Mouse (Mus musculus): ENCODE measurements at regions not wholly inside any gene's neighbourhood (a gene's known extent, or its start where the extent isn't known, plus 50 kb on each side); places are given as distances from the start of the nearest gene placed in this dataset.

DNA sequence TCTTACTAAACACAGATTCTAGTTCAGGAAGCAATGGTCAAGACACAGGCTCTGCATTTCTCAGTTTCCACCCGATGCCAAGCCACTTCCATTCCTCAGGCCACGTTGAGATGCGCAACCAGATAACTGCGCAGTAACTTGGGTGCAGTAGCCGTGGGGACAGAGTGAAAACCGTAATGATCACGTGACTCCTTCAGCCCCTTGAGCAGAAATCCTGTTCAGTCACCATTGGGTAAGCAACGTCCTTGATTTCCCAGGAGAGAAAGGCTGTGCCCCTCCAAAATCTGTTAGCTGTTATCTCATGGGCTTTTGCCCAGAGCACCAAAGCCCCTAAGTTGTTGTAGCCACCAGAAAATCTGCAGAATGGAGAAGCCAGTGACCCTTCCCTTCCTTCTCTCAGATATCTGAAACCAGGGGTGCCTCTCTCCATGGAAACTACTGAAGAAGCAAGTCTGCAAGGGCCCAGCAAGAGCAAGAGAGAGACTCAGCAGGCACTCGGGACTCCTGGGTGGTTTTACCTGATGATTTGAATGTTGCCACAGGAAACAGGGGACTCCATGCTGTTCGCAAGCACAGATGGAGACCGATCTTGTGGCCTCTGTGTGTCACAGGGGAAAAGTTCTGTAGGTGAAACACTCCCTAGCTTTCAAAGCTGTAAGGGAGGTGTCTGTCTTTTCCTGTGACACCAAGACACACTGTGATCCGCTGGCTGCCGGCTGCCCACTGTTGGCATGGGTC is 126.7 kb downstream of the Lmo4 start:
- DNase-seq (ENCODE audit: low spot score), result no peak

DNA sequence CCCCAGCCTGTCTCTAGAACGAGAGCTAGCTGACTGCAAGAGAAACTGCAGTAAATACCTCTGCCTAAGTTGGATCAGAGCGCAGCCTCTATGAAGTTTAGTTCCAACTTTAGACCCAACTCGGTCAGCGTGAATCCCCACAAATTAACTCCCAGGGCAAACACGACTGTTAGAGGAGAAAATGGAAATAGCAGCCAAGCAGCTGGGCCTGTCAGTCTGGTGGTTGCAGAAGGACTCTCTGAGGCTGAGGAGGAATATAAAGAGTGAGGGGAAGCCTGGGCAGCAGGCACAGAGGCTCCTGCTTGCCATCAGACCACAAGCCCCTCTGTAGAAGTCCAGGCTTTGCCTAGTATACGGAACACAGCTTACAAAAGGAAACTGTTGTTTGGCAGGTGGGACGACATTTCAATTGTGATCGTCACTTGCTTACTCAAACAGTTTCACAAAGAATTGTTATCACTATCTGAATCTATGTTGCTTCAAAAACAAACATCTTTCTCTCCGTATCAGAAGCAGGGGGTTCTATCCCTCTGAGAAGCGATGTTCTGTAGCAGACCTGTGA is 135.0 kb downstream of the Lmo4 start:
- DNase-seq (ENCODE audit: low spot score), result no peak

DNA sequence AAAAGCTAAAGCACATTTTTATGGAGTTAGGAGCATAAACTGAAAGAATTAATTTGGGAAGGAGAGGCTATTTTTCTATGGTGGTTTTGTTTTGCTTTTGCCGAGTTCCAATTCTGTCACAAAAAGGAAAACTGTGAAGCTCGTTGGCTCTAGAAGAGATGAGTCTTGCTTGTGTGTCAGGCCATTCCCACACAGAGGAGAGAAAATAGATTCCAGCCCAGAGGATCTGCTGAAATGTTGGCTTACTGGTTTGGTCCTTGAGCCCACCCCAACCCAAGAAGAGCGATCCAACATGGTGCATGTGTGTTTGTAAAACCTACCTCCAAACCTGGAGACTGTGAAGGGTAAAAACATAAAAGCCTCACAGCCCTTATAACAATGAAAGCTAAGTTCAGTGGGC is 138.0 kb downstream of the Lmo4 start:
- no peak for DNase-seq (ENCODE audit: low spot score)

DNA sequence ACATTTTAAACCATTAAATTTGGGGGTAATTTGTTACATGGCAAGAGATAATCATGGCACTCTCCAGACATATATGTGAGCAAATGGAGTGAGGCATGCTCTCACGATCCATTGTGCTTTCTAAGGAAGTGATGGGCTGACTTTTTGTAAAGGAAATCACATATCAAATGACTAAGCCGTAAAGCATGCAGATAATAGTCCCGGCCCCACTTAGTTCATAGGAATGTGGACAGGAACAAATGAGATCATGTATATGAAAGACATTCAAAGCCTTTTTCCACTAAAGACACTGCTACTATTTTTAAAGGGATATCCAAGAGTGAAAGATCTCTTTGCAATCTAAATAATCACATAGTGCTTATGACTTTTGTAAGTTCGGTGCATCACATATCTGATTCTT is 146.9 kb downstream of the Lmo4 start:
- no peak for DNase-seq (ENCODE audit: low spot score)

DNA sequence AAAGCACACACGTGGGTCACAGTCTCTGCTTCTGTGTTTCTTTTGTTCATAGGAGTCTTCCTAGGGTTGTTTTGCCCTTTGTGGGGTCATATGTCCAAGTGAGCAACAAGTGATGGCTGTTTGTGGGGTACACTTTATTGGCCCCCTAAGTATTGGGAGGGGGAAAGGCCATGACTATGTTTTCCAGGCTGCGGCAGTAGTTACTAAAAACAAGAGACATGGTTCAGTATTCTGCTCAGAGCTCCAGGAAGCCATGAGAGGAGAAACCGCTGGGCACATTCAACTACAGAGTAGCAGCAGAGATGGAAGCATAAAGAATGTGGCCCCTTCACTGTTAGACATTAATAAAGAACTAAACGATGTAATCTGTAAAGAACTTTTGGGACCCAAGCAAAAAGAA is 154.7 kb downstream of the Lmo4 start:
- DNase-seq (ENCODE audit: low spot score), result no peak

DNA sequence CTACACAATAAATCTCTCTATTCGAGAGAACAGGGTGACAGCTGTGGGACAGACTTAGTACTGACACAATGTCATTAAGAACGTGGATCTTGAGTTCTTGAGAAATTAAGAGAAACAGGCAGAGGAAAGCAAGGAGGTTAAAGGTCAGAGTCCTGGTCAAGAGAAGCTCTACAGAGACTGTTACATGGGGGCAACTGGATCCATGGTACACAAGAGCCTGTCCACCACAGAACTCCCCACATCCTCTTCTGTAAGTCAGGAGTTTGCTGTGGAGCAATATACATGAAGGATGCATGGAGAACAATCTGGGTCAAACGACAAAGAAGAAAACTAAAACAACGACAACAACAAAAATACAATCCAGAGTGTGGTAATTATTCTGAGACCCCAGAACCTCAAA is 155.8 kb downstream of the Lmo4 start:
- no peak for DNase-seq (ENCODE audit: low spot score)

DNA sequence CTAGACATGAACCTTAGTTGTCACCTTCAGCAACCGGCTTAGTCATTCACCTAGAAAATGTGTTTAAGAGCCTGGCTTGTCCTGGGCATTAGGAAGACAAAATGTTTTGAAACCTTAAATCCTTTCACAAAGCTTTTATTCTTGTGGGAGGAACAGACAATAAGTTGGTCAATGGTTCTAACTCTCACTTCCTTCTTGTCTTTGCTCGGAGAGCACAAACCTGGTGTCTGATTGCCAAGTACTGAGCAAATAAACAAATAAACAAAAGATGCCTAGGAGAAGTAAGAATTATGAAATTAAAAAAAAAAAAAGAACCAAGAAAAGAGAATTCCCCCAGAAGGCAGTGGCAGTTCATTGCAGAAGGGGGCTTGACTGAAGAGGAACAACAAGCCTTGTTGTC is 160.7 kb downstream of the Lmo4 start:
- DNase-seq (ENCODE audit: low spot score), result no peak

DNA sequence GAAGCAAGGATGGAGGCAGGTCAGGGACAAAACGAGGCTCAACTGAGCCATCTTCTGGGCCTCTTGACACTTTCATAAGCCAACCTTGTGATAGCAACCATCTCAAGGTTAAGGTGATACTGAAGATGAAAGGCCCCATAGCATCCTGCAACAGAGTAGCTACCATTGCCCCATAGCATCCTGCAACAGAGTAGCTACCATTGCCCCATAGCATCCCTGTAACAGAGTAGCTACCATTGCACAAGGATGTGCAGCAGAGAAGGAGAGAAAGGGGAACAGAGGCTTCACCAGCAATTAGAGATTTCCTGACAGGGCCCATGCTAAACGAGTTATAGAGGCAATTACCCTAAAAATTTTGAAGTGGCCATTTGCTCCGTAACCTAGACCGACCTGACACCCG is 163.2 kb downstream of the Lmo4 start:
- no peak for DNase-seq (ENCODE audit: low spot score)

DNA sequence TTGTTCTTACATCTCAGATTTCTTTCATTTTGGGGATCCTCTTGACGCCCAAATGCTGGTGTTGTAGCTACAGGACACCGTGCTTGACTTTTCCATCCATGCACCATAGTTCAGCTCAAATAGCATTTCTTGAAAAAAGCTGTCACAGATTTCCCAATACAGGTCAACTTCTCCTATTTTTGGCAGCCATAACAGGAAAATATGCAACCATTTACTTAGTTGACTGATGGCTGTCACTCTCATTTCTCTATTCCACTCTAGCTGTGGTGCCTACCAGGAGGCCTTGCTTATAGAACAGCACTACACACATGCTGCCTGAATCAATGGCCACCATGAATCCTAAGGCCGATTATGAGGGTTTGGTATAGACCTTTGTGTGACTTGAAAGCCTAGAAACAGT is 165.5 kb downstream of the Lmo4 start:
- no peak for DNase-seq (ENCODE audit: low spot score)

DNA sequence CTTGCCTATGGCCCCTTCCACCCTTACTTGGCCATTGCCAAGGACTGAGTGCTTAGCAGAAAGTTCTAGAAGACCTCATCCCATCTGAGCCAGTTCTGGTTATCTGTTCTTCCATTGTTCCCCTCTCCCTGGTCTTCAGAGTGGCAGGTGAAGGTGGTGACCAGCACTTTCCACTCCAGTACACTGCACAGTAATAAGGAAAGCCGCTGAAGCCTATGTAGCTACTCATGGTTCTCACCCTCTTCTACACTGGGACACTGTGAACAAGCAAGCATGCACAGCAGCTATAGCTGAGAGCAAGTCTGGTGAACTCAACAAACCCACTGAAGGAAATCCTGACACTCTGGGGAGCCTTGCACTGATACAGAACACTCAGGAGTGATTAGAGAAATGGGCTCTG is 175.4 kb downstream of the Lmo4 start:
- DNase-seq (ENCODE audit: low spot score), result no peak

DNA sequence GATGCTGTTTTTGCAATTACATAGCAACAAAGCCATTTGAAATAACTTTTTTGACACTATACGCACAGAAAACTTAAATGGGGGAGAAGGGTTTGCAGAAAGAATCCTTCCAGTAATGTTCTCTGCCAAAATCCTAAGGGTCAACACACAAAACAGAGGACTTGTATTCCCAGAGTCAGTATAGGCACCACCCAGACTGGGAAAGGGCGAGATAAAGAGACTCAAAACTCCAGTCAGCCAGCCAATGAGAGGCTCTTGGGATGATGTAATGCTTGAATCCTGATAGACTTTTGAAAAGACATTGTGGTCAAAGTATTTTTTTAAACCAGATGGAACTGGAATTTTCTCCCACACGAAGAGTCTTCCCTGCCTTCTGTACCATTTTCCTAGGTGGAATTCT is 175.9 kb downstream of the Lmo4 start:
- DNase-seq (ENCODE audit: low spot score), result no peak

DNA sequence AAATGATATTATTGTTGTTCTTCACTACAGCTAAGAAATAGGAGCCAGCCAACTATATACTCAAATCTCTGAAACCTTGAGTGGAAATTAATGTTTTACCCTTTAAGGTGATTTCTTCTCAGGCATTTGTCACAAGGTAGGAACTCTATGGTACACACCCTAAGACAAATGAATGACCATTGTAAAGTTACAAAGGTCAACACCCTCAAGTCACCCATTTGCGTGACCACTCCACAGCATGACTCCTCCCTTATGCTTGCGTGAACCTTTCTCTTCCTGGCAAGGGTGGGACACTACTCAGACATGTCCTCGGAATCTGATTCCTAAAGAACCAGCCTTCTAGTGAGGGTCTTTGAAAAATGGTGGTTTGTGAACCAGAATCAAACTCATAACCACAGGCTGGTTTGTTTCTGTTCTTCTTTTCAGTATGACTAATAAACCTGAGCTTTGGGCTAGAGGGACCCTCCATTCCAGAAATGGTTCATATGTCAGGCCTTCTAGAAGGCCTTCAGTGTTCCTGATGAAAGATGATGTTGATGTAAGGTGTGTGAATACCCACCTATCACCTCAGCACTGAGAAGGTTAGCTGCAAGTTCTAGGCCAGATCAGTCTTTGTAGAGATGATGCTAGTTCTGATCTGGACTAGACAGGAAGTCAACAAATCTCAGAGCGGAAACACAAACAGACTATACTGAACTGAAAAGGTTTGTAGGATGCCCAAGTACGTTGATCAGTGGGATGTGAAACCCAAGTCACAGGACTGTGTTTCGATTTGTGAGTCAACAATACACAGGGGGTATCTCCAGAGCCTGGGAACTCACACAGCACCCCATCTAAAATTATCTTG is 177.7 kb downstream of the Lmo4 start:
- DNase-seq (ENCODE audit: low spot score), result no peak

DNA sequence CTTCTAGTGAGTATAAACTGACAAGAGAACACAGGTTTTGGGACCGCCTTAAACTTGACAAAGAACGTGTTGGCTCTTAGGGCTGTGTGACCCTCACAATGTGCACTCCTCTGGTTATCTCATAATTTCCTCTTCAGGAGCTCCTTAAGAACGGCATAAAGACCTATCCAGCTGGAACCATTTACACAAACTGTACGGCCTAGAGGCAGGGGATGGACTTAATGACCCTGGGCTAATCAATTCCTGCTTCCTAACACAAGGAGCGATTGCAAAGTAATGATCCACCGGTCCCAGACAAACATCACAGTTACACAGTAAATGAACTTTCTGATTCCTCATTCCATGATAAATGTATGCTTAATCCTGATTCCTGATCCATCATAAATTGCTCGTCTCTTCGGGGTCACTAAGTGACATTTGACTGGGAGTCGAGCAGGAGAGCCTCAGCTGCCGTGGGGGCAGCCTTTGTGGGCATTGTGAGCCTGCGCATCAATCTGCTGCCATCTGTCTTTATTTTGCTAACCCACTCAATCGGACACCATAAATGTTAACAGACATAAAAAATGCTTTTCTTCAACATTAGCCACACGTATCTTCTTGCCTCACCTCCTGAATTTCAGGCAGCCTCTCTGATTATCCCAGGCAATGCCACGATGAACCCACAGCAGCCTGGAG is 179.4 kb downstream of the Lmo4 start:
- no peak for DNase-seq (ENCODE audit: low spot score)

DNA sequence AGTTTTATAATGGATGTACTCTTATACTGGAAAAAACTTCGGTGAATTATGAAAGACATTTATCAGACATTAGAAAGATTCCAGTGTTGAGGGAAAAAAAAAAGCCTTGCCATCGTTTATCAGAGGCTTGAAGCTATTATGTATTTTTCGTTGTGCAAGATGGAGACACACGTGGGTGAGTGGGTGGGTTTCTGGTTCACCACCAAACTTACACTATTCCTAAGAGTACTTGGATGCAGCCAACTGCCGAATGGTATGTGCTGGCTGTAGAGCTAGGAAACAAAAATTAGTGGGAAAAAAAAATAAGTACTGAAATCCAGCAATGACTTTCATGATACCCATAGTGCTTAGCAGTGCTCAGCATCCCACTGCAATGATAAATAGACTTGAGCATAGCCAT is 180.8 kb downstream of the Lmo4 start:
- DNase-seq (ENCODE audit: low spot score), result no peak

DNA sequence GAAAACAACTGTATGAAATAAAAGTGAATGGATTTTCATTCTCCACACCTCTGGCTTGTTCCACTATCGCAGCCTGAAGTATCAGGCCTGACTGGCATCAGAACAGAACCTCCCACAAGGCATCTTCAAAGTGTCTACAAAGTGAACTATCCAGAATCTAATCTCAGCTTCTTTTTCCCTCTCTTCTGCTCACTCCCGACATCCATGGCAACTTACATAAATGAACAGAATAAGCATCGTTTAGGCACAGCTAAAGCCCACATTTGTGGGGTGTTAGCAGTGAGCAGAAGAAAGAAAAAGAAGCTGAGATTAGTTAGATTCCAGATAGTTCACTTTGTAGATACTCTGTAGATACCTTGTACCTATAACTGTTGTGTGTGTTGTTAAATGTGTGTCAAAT is 182.0 kb downstream of the Lmo4 start:
- no peak for DNase-seq (ENCODE audit: low spot score)

DNA sequence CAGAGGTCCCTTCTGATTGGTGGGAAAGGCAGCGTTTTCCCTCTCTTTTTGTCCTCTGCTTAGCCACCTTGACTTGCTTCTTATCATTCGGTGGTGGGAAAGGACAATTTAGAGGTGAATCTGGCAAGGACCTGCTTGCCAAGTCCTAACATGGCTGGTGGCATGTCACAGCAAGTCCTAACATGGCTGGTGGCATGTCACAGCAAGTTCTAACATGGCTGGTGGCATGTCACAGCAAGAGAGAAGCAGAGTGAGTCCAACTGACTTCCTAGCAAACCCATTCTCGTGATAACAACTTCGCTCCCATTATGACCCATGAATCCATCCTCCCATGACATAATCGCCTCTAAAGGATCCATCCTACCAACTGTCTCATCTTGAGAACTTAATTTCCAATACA is 183.1 kb downstream of the Lmo4 start:
- no peak for DNase-seq (ENCODE audit: low spot score)

DNA sequence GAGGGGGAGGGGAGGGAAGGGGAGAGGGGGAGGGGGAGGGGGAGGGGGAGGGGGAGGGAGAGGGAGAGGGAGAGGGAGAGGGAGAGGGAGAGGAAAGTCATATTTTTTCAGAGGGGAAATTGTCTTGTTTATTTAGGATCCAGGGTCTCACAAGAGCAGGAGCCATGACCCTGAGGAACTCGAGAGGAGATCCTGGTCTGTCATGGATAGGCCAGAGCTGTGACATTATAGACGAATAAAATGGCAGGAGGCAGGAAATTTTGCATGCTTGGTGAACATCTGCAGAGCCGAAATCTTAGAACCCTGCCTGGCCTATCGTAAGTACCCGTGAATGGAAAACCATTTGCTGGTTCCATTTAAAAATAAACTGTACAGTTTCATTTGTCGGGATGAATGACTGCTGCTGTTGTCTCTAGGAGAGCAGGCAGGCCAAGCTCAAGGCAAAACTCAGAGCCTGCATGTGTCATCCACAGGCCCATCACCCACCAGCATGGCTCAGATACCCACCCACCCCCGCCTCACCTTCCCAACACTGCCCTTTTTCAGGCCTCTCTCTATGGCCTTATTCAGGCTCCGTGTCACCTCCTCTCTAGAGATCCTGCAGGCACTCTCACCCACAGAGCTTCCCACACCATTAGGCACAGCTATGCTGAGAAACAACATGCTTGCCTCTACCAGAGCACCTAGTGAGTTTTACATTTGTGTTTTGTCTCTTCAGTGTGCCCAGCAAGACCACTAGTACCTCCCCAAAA is 184.7 kb downstream of the Lmo4 start:
- no peak for DNase-seq (ENCODE audit: low spot score)

DNA sequence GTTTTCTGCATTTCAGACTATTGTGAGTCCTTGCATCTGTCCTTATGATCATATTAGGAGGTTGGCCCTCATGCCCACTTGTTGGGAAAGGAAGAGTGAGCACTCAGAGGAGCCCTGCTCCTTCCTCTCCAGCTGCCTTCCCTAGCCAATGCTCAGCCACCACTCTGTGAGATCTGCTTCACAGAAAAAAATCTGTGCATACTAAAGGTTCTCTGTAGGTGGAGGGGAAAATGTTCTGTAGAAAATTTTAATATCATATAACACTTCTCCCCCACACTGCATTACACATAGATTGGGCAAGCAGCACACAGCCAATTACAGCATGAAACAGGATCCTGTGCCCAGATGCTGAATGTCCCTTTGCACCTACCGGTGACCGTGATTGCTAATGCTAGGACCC is 185.7 kb downstream of the Lmo4 start:
- DNase-seq (ENCODE audit: low spot score), result no peak

DNA sequence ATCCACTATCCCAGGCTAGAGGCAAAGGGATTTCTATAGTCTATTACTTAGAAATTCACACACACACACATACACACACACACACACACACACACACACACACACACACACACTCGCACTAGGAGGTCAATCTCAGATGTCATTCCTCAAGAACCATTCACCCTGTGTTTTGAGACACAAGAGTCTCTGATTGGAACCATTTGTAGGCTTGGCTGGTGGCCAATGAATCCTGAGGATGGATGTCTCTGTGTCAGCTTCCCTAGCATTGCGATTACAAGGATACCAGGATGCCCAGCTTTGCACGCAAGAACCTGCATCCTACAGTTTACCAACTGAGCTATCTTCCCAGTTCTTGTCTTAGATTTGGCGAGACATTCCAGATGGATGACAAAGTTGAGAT is 186.5 kb downstream of the Lmo4 start:
- DNase-seq (ENCODE audit: low spot score), result no peak

DNA sequence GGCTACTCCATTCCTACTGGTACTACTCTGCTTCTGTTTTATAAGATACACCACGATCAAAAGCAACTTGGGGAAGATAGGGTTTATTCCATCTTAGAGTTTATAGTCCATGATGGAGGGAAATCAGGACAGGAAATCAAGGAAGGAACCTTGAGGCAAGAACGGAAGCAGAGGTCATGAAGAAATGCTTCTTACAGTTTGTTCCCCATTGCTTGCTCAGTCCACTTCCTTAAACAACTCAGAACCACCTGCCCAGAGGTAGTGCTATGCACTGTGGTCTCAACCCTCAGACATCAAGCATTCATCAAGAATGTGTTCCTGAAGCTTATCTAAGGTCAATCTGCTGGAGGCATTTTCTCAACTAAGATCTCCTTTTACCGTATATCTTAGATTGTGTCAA is 189.8 kb downstream of the Lmo4 start:
- no peak for DNase-seq (ENCODE audit: low spot score)

DNA sequence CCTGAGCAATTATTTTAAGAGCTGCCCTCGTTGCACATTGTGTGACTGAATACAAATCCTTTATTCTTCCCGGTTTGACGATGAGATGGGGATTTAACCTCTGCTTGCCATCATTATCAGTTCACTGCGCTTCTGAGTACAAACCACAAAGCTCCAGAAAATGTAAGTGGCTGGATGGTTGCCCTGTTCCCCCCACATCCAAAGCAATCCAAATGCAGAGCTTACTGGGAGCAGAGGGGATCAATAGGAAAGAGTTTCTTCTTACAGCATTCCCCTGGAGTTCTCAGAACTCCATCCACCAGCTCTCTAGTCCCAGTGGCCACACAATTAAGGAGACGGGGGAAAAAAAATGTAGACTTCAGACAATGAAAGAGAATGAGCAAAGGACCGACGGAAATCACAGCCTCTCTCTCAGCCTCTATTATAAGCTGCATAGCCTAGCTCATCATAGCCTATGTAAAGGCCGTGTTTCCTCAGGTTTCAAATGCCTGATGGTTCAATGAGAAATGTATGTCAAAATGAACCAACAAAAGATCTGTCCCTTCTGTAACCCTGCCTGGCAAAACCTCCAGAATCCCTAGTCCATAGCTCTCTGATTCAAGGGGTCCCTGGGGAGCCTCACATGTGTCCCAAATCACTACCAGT is 191.4 kb downstream of the Lmo4 start:
- DNase-seq (ENCODE audit: low spot score), result no peak

DNA sequence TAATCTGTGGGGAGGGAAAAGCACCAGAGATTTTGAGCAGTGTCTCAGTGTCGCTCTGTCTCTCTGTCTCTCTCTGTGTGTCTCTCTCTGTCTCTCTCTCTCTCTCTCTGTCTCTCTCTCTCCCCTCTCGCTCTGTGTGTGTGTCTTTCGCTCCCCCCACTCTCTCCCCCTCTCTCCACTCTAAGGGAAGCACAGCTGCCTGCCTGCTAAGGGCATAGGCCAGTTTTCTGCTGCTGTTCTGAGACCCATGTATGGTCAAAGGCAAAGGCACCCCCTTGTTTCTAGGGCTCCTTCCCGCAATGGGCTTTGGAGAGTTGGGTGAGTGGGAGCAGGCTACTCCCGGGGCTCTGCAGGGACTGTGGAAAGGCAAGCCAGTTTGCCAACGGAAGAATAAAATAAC is 192.2 kb downstream of the Lmo4 start:
- no peak for DNase-seq (ENCODE audit: low spot score)
